Mouse (Mus musculus) left cerebral cortex, adult 11 months (tissue): Measurements from ENCODE around the gene Apobec3.

Experiments
- DNase-seq: peaks from one replicate; pipeline ENCODE4 v3.0.0; 2022; ENCODE audit warnings: low spot score

The Apobec3 gene

GRCm38 (mm10) chr15:79951226-79951625, 59.8 kb downstream of the Apobec3 start:
- no peak for DNase-seq

- no peak for DNase-seq
These were observed 60.5 kb downstream of the Apobec3 start for GRCm38 (mm10) chr15:79951730-79952503.

GRCm38 (mm10) chr15:79952504-79953231, 61.2 kb downstream of the Apobec3 start:
- no peak for DNase-seq

GRCm38 (mm10) chr15:79953470-79953869, 62.0 kb downstream of the Apobec3 start:
- no peak for DNase-seq

GRCm38 (mm10) chr15:79956559-79956958, 65.1 kb downstream of the Apobec3 start:
- DNase-seq = no peak

- DNase-seq = no peak
These were observed 67.0 kb downstream of the Apobec3 start for GRCm38 (mm10) chr15:79958418-79958817.

- DNase-seq = no peak
These were observed 70.0 kb downstream of the Apobec3 start for GRCm38 (mm10) chr15:79961366-79961921.

- no peak for DNase-seq
These were observed 71.2 kb downstream of the Apobec3 start for GRCm38 (mm10) chr15:79962661-79963060.

- DNase-seq = no peak
These were observed 72.9 kb downstream of the Apobec3 start for GRCm38 (mm10) chr15:79964376-79964775.
